Mouse (Mus musculus): ENCODE data around the gene Tpst1.

DNA sequence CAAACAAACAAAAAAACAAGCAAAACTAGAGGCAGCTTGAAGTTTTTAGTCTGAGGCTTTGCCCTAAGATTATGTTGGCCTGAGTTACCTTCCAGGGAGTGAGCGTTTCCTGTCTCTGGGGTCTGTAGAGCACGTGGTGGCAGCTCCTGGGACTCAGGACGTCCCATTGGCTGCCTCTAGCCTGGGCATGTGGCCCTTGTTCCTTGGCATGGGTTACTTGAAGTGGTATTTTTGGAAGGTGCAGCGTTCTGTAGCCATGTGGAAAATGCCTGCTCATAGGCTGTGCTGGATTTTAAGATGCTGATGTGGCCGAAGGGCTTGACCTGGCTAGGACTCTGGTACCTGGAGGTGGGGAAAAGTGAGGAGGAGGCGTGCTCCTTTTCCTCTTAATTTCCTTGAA lies 3.3 kb downstream of the Tpst1 start:
- no peak for TF ChIP-seq CTCF (IDR thresholded peaks at IDR 0.05; ENCODE audit: low read depth, low read length)
- no peak for TF ChIP-seq POLR2A (IDR thresholded peaks at IDR 0.05; ENCODE audit: extremely low read depth, insufficient read depth, low read length)
